Mouse (Mus musculus) brown adipose tissue, adult 24 weeks (tissue): ENCODE data around the gene Gm45808. TPM values are rescaled to one million over a fixed set of nuclear protein-coding genes. Genes with fewer than 3 reads are reported as not detected.
"Not testable (repeated sequence)": the region's sequence is repeated elsewhere in the genome, so short reads cannot be mapped to it uniquely, and the experiment has no call there.

Experiments
- H3K27ac ChIP-seq: fragments of 200-500 bp; replicated peaks from 2 replicates; pipeline ENCODE4 v1.5.1; 2012; ENCODE audit warnings: low read depth, mild to moderate bottlenecking, low read length
- H3K4me1 ChIP-seq: fragments of 200-500 bp; 2 replicates; pipeline ENCODE4 v1.6.1; 2012; ENCODE audit warnings: low read length, mixed read lengths; ENCODE audit not compliant: control insufficient read depth, insufficient read depth, insufficient read length
- H3K4me3 ChIP-seq: fragments of 200-500 bp; 2 replicates; pipeline ENCODE4 v1.5.1; 2012; ENCODE audit warnings: low read depth, mild to moderate bottlenecking, low read length, moderate library complexity; ENCODE audit not compliant: insufficient read depth
- polyA plus RNA-seq: library from polyadenylated mRNA; stranded (reverse); fragments of >200 nt; gene quantifications from 2 replicates; pipeline ENCODE4 v1.2.4, GENCODE M21; 2012; ENCODE audit not compliant: missing spikeins, insufficient read depth, insufficient read length

The Gm45808 gene
- polyA plus RNA-seq, 1 experiment = not detected

- Histone ChIP-seq H3K4me1 (peaks cover 6% of the 10 kb centered on the region), H3K4me3 (peak within 1 kb of the TSS; percentile 93), H3K27ac (peak within 1 kb of the TSS; percentile 63)
These were observed 20.1 kb downstream of the Gm45808 start, which contains the start of gene Bax for GRCm38 (mm10) chr7:45466283-45467089. Bax (minus strand) TSS chr7:45466898.

GRCm38 (mm10) chr7:45465549-45465948, 21.1 kb downstream of the Gm45808 start:
- Histone ChIP-seq H3K4me3 (peak overlapping the region; percentile 93), H3K27ac (no peak overlapping the region), H3K4me1 (peaks cover 6% of the 10 kb centered on the region)

DNA sequence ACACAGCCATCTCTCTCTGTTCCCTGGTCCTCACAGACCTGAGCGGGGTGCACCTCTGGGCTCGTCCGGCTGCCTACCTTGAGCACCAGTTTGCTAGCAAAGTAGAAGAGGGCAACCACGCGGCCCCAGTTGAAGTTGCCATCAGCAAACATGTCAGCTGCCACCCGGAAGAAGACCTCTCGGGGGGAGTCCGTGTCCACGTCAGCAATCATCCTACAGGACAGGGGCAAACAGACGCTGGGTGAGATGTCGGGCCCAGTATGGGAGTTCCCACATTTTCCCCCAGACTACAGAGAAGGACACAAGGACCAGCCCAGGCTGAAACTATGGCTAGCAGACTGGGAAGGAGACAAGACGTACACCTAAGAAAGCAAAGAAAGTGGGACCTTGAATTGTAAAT, 21.5 kb downstream of the Gm45808 start:
- Histone ChIP-seq H3K27ac (no peak overlapping the region), H3K4me1 (peaks cover 8% of the 10 kb centered on the region), H3K4me3 (peak overlapping the region; percentile 93)

DNA sequence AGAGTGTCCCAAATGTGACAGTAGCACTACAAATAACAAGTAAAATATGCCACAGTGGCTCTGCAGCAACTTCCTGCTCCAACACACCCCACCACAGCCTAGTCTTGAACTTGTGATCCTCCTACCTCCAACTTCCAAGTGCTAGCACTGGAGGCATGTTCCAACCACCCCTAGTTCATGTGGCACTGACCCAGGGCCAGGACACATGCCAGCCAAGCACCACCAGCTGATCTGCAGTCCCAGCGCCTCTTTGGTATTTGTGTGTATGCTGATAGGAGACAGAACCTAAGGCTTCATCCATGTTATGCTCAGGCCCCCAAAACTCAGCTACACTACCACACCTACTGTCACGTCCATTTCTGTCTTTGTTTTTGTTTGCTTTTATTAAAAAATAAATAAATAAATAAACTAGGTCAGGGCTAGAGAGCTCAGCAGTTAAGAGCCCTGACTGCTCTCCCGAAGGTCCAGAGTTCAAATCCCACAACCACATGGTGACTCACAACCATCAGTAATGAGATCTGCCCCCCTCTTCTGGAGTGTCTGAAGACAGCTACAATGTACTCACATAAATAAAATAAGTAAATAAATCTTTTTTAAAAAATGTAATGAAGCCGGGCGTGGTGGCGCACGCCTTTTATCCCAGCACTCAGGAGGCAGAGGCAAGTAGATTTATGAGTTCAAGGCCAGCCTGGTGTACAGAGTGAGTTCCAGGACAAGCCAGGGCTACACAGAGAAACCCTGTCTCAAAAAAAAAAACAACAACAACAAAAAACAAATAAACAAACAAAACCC, 22.4 kb downstream of the Gm45808 start:
- Histone ChIP-seq H3K4me1 (peaks cover 8% of the 10 kb centered on the region), H3K27ac (no peak overlapping the region)

DNA sequence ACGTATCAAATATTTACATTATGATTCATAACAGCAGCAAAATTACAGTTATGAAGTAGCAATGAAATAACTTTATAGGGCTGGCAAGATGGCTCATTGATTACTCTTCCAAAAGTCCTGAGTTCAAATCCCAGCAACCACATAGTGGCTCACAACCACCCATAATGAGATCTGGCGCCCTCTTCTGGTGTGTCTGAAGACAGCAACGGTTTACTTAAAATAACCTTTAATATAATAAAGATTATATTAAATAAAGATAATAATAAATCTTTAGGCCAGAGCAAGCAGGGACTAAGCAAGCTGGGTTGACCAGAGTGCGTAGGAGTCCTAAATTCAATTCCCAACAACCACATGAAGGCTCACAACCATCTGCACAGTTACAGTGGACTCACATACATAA, 23.7 kb downstream of the Gm45808 start:
- H3K27ac ChIP-seq, H3K4me3 ChIP-seq, H3K4me1 ChIP-seq: not testable (repeated sequence)

More for the DNA sequence above, 22.4 kb downstream of the Gm45808 start:
- no peak overlapping the region for H3K4me3 ChIP-seq

DNA sequence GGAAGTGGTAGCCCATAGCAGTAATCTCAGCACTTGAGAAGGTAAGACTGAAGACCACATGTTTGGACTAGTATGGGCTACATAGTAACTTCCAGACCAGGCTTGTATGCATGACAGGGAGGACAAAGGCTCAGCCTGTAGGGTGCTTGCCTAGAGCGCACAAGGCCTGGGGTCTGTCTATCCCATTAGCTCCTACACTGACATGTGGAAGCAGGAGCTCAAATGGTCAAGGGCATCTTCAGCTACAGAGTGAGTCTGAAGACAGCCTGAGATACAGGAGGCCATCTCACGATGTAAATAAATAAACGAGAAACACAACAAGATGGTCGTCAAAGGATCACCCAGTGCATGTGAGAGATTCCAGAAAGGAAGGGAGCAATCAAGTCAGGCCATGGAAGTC, 24.3 kb downstream of the Gm45808 start:
- H3K27ac ChIP-seq = no peak overlapping the region
- H3K4me3 ChIP-seq = no peak overlapping the region
- H3K4me1 ChIP-seq = peaks cover 8% of the 10 kb centered on the region

DNA sequence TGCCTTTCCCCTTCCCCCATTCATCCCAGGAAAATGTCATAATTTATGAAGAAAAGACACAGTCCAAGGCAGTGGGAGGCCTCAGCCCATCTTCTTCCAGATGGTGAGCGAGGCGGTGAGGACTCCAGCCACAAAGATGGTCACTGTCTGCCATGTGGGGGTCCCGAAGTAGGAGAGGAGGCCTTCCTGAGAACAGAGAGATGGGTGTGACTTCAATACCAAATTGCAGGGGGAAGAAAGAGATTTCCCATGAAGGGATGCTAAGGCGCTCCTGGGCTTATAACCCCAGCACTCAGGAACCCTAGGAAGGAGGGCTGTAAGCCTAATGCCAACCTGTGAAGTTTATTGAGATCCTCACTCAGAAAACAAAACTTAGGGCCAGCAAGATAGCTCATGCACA, 24.8 kb downstream of the Gm45808 start:
- Histone ChIP-seq H3K4me1 (peaks cover 8% of the 10 kb centered on the region), H3K4me3 (no peak overlapping the region), H3K27ac (no peak overlapping the region)

GRCm38 (mm10) chr7:45461326-45461725, 25.3 kb downstream of the Gm45808 start:
- peaks cover 10% of the 10 kb centered on the region for H3K4me1 ChIP-seq
- no peak overlapping the region for H3K4me3 ChIP-seq
- peak overlapping the region; percentile 93 for H3K27ac ChIP-seq

DNA sequence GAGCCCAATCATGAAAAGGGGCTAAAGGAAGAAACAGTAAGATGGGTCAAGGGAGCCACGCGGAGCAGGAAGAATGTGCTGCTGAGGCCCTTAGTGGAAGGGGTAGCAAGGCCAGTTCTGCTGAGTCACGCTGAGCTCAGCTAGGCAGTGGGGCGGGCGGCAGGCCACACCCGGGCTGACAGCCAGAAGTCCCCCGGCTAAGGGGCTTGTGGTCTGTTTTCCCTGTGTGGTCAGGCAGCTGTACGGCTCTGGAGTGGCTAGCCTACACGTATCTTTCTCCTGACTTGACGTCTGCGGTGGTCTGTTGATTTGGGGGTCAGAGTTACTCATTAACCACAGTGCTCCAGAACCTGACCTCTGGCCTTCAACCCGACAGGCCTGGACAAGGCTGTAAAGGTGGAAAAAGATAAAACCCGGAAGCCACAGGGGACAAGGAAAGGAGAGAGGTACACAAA, 25.7 kb downstream of the Gm45808 start:
- peak overlapping the region; percentile 93 for H3K27ac ChIP-seq
- H3K4me3 ChIP-seq = peak overlapping the region; percentile 61; the same call in 1 of the 2 replicates
- H3K4me1 ChIP-seq = peaks cover 8% of the 10 kb centered on the region

- peaks cover 5% of the 10 kb centered on the region for H3K4me1 ChIP-seq
- peak overlapping the region; percentile 61 for H3K4me3 ChIP-seq
- H3K27ac ChIP-seq = peak overlapping the region; percentile 93
These were observed 26.2 kb downstream of the Gm45808 start for GRCm38 (mm10) chr7:45460377-45460776.

GRCm38 (mm10) chr7:45459564-45460140, 27.0 kb downstream of the Gm45808 start, which contains the start of gene Ftl1:
Ftl1 (minus strand) TSS chr7:45459884.
- not testable (repeated sequence) for H3K4me1 ChIP-seq
- peak within 1 kb of the TSS; percentile 100 for H3K4me3 ChIP-seq
- H3K27ac ChIP-seq = peak within 1 kb of the TSS; percentile 98

DNA sequence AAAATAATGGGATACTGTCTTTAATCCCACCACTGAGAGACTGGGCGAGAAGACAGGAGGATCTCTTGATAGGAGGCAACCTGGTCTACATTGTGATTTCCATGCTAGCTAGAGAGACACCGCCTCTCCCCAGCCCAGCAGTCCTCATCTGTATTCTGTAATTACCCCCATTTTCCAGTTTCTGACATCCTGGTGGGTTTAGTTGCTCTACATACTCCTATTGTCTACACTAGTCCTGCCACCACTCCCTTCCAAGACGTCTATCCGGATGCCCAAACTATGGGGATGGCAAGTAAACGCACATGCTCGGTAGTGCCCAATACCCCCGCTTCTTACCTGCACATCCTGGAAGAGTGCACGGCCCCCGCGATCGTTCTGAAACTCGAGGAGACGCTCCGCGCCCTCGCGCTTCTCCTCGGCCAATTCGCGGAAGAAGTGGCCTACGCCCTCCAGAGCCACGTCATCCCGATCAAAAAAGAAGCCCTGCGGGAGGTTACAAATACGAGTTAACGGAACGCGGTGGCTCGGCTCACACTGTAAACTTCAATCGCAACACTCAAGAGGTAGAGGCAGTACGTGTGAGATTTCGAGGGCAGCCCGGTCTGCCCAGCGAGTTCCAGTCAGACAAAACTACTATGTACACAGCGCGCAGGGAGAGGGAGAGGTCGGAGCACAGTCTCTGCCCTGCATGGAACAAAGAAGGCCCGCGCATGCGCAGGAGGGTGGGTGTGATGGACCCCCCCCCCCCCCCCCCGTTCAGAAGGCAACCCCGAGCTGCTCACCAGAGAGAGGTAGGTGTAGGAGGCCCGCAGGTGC, 27.7 kb downstream of the Gm45808 start:
- H3K4me3 ChIP-seq = peak overlapping the region; percentile 100
- peaks cover 5% of the 10 kb centered on the region for H3K4me1 ChIP-seq
- H3K27ac ChIP-seq = peak overlapping the region; percentile 98

DNA sequence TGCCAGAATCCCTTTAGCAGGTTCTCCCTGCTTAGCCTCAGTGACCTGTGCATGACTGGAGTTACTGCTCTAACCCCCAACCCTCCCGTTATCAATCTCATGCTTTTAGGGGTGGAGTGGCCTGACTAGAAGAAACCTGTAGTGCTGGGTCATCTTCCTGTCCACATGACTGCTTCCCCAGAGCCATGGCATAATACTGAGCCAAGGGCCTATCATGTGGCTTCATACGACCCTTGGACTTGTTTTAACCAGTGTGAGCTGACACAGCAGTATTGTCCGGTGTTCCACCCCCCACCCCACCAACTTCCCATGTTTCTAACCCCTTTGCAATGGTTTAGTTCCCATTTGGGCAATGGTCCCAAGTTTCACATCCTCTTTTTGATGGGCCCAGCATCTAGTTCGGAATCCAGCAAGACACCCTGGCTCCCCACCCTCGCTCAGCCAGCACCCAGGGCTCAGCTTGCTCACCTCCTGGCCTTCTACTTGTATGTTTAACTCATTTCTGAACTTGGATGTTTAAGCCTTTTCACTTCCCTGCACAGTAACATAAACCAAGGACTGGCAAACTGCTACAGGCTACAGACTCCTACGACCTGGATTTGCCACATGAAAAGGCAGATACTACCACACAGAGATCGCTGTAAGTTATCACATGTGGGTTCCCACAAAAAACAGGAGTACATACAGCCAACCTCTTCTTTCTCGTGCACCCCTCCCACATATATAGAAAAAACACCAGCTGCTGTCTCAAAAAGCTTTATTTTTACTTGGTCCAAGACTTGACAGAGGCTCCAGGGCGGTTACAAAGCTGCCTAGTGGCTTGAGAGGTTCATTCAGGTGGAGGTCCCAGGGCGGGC, 29.2 kb downstream of the Gm45808 start:
- Histone ChIP-seq H3K4me3 (peak overlapping the region; percentile 100), H3K27ac (peak overlapping the region; percentile 53), H3K4me1 (peaks cover 5% of the 10 kb centered on the region)
